Mouse (Mus musculus) Muller cell, postnatal 12 days (primary cell): ENCODE results near the gene Vdac2.

Experiments
- DNase-seq: peaks from one replicate; pipeline ENCODE4 v3.0.0-alpha.2; 2015; ENCODE audit errors: inconsistent ontology term

Gene Vdac2

DNA sequence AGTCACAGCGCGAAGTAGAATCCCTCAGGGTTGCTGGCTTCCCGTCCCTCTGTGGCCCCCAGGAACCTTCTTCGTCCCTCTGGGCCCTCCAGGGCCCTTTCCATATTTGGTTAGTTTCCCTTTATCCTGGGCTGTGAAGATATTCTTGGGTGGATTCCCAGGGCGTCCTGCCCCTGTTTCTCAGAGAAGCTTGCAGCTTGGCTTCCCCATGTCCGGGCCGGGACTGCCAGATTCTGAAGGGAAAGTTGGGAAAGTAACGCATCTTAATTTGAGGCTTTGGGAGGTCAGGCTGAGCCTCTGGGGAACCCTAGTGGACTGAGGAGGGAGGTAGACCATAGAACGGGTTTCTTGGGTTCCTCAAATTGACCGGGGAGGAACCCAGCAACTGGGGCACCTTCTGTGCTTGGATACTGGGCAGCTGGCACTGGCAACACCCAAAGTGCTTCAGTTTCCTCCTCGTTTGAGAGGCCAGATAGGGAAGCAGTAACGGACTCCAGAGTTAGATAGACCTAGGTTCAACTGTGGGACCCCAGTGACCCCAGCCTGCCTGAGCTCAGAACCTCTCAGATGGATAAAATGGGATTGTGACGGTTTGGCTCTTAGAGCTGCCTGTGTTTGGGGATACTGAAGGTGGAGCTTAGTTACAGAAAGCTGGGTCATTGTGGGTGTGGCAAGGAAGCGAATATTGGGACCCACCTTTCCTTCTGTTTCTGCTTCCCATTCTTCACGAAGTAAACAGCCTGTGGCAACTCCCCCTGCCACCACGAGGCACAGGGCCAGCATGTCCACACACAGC lies 27.2 kb downstream of the Vdac2 start:
- DNase-seq: no peak

GRCm38 (mm10) chr14:21853456-21854109 lies 28.5 kb downstream of the Vdac2 start:
- DNase-seq: peak; percentile 75

GRCm38 (mm10) chr14:21854271-21854670 lies 29.2 kb downstream of the Vdac2 start:
- DNase-seq: no peak

- DNase-seq: no peak
These were observed 30.9 kb downstream of the Vdac2 start for GRCm38 (mm10) chr14:21855961-21856360.

GRCm38 (mm10) chr14:21856886-21857285 lies 31.8 kb downstream of the Vdac2 start:
- DNase-seq: no peak

- no peak for DNase-seq
These were observed 41.3 kb downstream of the Vdac2 start for GRCm38 (mm10) chr14:21866291-21866690.

- no peak for DNase-seq
These were observed 41.8 kb downstream of the Vdac2 start for GRCm38 (mm10) chr14:21866816-21867215.

- no peak for DNase-seq
These were observed 65.4 kb downstream of the Vdac2 start for GRCm38 (mm10) chr14:21890430-21890829.

DNA sequence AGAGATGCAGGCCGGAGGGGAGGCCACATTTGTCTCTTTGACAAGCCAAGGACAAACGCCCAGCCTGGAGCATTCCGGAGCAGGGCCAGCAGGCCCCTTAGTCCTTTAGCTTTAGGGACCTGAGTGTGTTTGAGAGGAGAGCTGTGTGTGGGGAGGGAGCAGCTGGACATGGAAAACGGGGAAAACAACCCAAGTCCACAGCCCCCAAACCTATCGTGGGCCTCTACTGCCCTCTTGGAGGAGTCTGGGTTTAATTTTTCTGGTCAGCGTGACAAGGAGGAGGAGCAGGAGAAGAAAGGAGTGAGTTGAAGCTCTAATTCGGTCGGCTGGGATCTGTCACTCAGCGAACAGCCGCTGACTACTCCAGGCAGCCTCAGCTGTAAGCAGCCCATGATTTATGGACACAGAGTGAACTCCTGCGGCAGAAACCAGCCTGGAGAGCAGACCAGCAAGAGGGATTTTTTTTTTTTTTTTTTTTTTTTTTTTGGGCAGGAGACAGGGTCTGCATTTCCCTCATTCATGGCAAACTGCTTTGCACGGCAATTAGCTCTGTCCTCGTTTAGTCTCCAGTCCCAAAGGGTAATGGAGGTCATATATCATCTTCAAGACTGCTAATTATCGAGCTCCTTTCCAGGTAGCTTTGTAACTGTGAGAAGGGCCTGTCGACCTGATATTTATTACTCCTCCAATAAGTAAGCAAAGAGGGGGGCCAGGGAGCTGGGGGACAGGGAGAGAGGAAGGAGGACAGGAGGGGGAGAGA lies 66.7 kb downstream of the Vdac2 start:
- no peak for DNase-seq

- no peak for DNase-seq
These were observed 67.3 kb downstream of the Vdac2 start for GRCm38 (mm10) chr14:21892341-21892659.
